Mouse (Mus musculus) megakaryocyte, embryonic 14.5 days (primary cell): ENCODE results near the gene Treml2.

Experiments
- FLI1 ChIP-seq: IDR thresholded peaks from 2 replicates; pipeline ENCODE4 v1.6.1; 2012; ENCODE audit warnings: low read length, inconsistent platforms, mixed read lengths
- GATA1 ChIP-seq: IDR thresholded peaks from 3 replicates; pipeline ENCODE4 v1.6.1; 2012; ENCODE audit warnings: mixed read lengths, low read length, inconsistent platforms, borderline replicate concordance

GRCm38 (mm10) chr17:48332524-48332923 lies 33.2 kb downstream of the Treml2 start:
- TF ChIP-seq GATA1 = no peak
- TF ChIP-seq FLI1 = no peak
